Mouse (Mus musculus) kidney, postnatal 4 days (tissue): ENCODE data around the gene Itsn1.

Experiments
- DNase-seq, 2 experiments: peaks; one replicate each; pipeline ENCODE4 v3.0.0; 2021; ENCODE audit warnings: mixed read lengths in 2 of 2

Itsn1 gene

DNA sequence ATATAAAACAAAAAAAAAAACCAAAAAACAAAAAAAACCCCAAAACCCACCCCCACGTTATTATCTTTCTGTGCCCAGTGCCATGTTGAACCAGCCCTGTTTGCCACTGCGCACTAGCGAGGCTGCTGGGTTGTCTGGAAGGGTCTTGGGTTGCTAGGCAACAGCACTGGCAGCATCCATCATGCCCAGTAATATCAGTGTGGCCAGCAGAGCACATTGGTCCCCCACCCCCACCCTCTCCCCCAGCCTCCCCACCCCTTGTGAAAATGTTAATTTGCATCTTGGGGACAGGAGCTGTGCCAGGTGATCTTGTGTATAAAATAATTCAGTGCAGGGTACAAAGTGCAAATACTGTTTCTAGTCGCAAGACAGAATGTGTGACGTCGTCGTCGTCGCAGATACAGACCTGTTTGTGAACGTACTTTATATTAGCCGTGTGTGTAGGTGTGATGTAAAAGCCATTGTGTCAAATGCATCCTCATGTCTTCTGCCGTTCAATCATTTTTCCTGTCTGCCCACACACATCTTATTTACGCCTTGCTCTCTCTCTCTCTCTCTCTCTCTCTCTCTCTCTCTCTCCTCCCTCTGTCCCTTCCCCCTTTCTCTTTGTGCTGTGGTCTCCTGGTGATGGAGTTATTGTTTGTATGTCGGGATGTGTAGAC lies 233.9 kb downstream of the Itsn1 start:
- DNase-seq: peak in 1 of 2 experiments; percentile 56

GRCm38 (mm10) chr16:91963556-91963900 lies 234.4 kb downstream of the Itsn1 start:
- DNase-seq: no peak

DNA sequence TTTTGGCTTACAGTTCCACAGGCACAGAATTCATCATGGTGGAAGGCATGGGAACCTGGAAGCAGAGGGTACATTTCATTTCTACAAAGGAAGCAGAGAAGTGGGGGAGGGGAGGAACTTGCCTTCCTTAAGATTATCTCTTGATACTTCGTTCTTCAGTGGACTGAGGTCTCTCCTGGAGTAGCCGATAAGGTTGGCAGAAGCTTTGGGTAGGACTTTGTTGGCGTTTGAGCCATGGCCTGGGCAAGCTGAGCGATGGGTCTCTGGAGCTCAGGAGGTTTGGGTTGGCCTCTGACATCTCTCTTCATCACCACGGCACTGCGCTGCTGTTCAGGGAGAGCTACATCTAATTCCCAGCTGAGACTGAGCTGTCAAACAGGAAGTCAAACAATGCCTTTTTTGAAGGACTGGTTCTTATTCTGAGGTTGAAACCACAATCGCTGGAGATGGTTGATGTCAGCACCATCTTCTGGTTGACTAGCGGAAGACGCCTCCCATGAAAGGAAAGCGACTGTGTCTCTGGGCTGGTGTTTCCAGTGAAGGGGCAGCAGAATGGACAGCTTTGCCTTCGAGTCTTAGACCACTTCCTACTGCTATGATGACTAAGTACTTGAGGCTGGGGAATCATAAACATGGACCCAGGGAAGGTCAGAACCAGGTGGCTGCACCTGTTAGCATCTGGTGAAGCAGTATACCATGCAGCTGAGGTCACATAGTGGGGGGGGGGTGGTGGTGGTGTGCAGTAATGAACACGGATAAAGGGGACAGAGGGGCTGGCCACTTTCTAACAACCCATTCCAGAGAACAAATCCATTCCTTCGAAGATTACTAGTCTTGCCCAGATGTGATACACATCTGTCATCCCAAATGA lies 235.5 kb downstream of the Itsn1 start:
- no peak for DNase-seq

DNA sequence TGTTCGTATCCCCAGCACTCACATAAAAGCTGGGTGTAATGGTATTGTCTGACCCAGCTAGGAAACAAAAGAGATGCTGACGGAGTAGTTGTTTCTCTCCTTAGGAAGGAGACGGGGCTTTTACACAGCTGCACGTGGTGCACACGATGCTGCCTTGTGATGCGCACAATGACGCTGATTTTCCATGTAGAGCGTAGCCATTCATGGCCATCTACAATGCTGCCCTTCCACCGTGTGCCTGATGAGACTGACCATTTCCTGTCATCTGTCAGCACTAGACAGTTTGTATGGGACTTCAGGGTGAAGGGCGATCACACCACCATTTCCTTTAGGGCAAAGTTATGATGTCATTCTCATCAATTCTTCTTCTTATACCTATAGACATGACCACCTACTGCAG lies 239.6 kb downstream of the Itsn1 start:
- DNase-seq: no peak

DNA sequence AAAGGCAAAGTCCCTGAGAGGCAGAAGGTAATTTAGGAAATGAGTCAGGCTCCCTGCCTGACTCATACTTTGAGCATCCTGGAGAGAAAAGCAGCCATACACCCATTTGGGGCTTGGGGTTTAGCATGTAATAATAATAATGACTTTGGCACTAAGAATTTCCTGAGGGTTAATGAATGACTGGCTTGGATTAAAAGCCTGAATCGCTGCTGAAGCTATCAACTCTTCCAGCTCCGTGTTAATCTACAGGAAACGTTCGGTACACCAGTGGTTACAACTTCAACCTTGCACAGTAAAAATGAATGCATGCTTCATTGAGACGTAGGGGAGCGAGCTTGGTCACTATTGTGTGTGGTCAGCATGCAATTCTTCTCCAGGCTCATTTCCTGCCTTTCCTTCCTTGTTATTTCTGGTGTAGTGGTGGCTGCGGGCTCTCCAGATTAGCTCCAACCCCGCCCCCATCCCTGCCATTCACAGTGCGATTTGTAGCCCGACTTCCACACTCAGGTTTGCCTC lies 240.5 kb downstream of the Itsn1 start:
- DNase-seq: peak; percentile 54 to 71
